Mouse (Mus musculus) myocyte (in vitro differentiated cells): Measurements from ENCODE around the gene Pllp.

ENCODE experiments used
- CEBPB ChIP-seq: IDR thresholded peaks from 2 replicates; pipeline ENCODE4 v1.6.1; 2011; ENCODE audit warnings: mild to moderate bottlenecking, moderate library complexity; ENCODE audit not compliant: poor library complexity, insufficient read depth, severe bottlenecking
- E2F4 ChIP-seq: IDR thresholded peaks from one replicate; pipeline ENCODE4 v1.6.1; 2011; ENCODE audit warnings: mild to moderate bottlenecking, control low read depth, moderate library complexity; ENCODE audit not compliant: insufficient read depth
- MAX ChIP-seq: IDR thresholded peaks from one replicate; pipeline ENCODE4 v1.6.1; 2011; ENCODE audit warnings: low read depth, mild to moderate bottlenecking, control low read depth
- MYOD1 ChIP-seq, 3 experiments: IDR thresholded peaks; one replicate each; pipeline ENCODE4 v1.6.1; 2011; ENCODE audit warnings: control low read depth in 2 of 3, low read depth in 2 of 3, mild to moderate bottlenecking in 2 of 3, moderate library complexity in 1 of 3; ENCODE audit not compliant: insufficient read length in 2 of 3, control insufficient read depth in 1 of 3
- MYOG ChIP-seq, 3 experiments: IDR thresholded peaks; one replicate each; pipeline ENCODE4 v1.6.1; 2011; ENCODE audit warnings: control low read depth in 2 of 3, low read depth in 2 of 3, mild to moderate bottlenecking in 2 of 3; ENCODE audit not compliant: insufficient read length in 2 of 3, control insufficient read depth in 1 of 3, insufficient read depth in 1 of 3
- POLR2A ChIP-seq: IDR thresholded peaks from one replicate; pipeline ENCODE4 v1.6.1; 2011; ENCODE audit warnings: low read depth, mild to moderate bottlenecking, control low read depth, moderate library complexity; ENCODE audit not compliant: insufficient read length
- POLR2AphosphoS2 ChIP-seq: IDR thresholded peaks from one replicate; pipeline ENCODE4 v1.6.1; 2011; ENCODE audit warnings: low read depth, control low read depth; ENCODE audit not compliant: insufficient read length
- SRF ChIP-seq: IDR thresholded peaks from one replicate; pipeline ENCODE4 v1.6.1; 2011; ENCODE audit warnings: low read depth; ENCODE audit not compliant: control insufficient read depth, insufficient read length
- TCF12 ChIP-seq: IDR thresholded peaks from one replicate; pipeline ENCODE4 v1.6.1; 2011; ENCODE audit warnings: mild to moderate bottlenecking, control low read depth; ENCODE audit not compliant: poor library complexity, insufficient read depth, severe bottlenecking
- TCF3 ChIP-seq: IDR thresholded peaks from one replicate; pipeline ENCODE4 v1.6.1; 2011; ENCODE audit warnings: low read depth, control low read depth; ENCODE audit not compliant: insufficient read length
- USF1 ChIP-seq: IDR thresholded peaks from one replicate; pipeline ENCODE4 v1.6.1; 2011; ENCODE audit warnings: low read depth, mild to moderate bottlenecking, control low read depth, moderate library complexity

DNA sequence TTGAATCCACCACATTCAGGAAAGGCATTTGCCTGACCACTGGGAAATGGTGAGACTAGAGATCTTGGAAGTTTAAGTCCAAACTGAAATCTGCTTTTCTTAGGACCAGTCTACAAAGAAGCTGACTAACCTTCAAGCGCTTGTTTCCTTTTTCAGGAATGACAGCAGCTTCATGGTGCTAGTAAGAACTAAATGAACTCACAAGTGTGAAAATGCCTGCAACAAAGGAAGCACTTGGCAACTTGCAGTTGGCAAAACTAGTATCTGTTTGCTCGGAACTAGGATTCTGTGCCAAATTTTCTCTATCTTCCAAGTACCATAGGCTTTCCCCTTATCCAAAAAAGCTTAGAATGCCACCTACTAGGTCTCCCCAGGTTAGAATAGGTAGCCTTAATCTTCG, 49.9 kb downstream of the Pllp start:
- TF ChIP-seq TCF12 (no peak), USF1 (no peak), POLR2AphosphoS2 (no peak), POLR2A (no peak), E2F4 (no peak), MYOD1 (IDR thresholded peaks at IDR 0.05; ENCODE audit: control insufficient read depth in 1 of 3, insufficient read length in 2 of 3, low read depth in 2 of 3) (no peak), TCF3 (no peak), SRF (no peak), MAX (no peak), MYOG (IDR thresholded peaks at IDR 0.05; ENCODE audit: control insufficient read depth in 1 of 3, insufficient read depth in 1 of 3, insufficient read length in 2 of 3, low read depth in 2 of 3) (no peak), CEBPB (no peak)
